Mouse (Mus musculus) MEL (cell line): Measurements from ENCODE around the gene Tfe3. TPM values are rescaled to one million over a fixed set of nuclear protein-coding genes. Genes with fewer than 3 reads are reported as not detected.

Experiments used
- DNase-seq: peaks from one replicate; pipeline ENCODE4 v3.0.0; 2011; ENCODE audit warnings: low read depth, low spot score
- H3K27ac ChIP-seq: 2 replicates; pipeline ENCODE4 v1.5.1; 2012; ENCODE audit warnings: low read depth, mild to moderate bottlenecking, control low read depth, low read length, moderate library complexity; ENCODE audit not compliant: control insufficient read depth
- H3K27me3 ChIP-seq, 2 experiments: fragments of 150-350 bp in 1 of 2; sonication (generic) in 1 of 2; 2 replicates each; pipeline ENCODE4 v1.6.1; 2012; ENCODE audit warnings: low read length in 2 of 2, mild to moderate bottlenecking in 2 of 2, improper control_type of control experiment in 1 of 2, moderate library complexity in 1 of 2; ENCODE audit not compliant: insufficient read depth in 2 of 2, control insufficient read depth in 1 of 2
- H3K36me3 ChIP-seq, 2 experiments: 2 replicates each; pipeline ENCODE4 v1.6.1; 2012 to 2014; ENCODE audit warnings: low read length in 2 of 2, improper control_type of control experiment in 1 of 2, inconsistent platforms in 1 of 2, mild to moderate bottlenecking in 1 of 2; ENCODE audit not compliant: insufficient read depth in 2 of 2, control insufficient read depth in 1 of 2
- H3K4me1 ChIP-seq, 2 experiments: fragments of 150-350 bp in 1 of 2; sonication (generic) in 1 of 2; 2 replicates each; pipeline ENCODE4 v1.6.1; 2012; ENCODE audit warnings: low read length in 2 of 2, improper control_type of control experiment in 1 of 2, mild to moderate bottlenecking in 1 of 2; ENCODE audit not compliant: insufficient read depth in 2 of 2, control insufficient read depth in 1 of 2
- H3K4me3 ChIP-seq, 2 experiments: fragments of 150-350 bp in 1 of 2; sonication (generic) in 1 of 2; 2 replicates each; pipeline ENCODE4 v1.5.1; 2012; ENCODE audit warnings: low read depth in 2 of 2, low read length in 2 of 2, mild to moderate bottlenecking in 2 of 2, moderate library complexity in 2 of 2, control low read depth in 1 of 2, improper control_type of control experiment in 1 of 2; ENCODE audit not compliant: control insufficient read depth in 1 of 2, insufficient read depth in 1 of 2
- H3K79me2 ChIP-seq: 2 replicates; pipeline ENCODE4 v1.6.1; 2012; ENCODE audit warnings: mild to moderate bottlenecking, low read length, moderate library complexity; ENCODE audit not compliant: control insufficient read depth, poor library complexity, insufficient read depth
- H3K9ac ChIP-seq: 2 replicates; pipeline ENCODE4 v1.6.1; 2012; ENCODE audit warnings: low read depth, mild to moderate bottlenecking, control low read depth, low read length, moderate library complexity; ENCODE audit not compliant: control insufficient read depth, poor library complexity, severe bottlenecking
- H3K9me3 ChIP-seq: fragments of 150-350 bp; sonication (generic); replicated peaks from 2 replicates; pipeline ENCODE4 v1.6.1; 2012; ENCODE audit warnings: mild to moderate bottlenecking, low read length, improper control_type of control experiment, moderate library complexity; ENCODE audit not compliant: insufficient read depth
- CHD2 ChIP-seq: IDR thresholded peaks from 2 replicates; pipeline ENCODE4 v1.6.1; 2011; ENCODE audit warnings: low read length, improper control_type of control experiment
- CTCF ChIP-seq, 3 experiments: IDR thresholded peaks in 2 of 3; conservative IDR thresholded peaks in 1 of 3; 2 replicates each; pipeline ENCODE4 v1.5.1; 2011 to 2012; ENCODE audit warnings: low read length in 3 of 3, low read depth in 2 of 3, mild to moderate bottlenecking in 2 of 3, improper control_type of control experiment in 1 of 3, inconsistent platforms in 1 of 3, mixed read lengths in 1 of 3, moderate library complexity in 1 of 3; ENCODE audit not compliant: control insufficient read depth in 1 of 3, insufficient read depth in 1 of 3, poor library complexity in 1 of 3, severe bottlenecking in 1 of 3
- ELF1 ChIP-seq: IDR thresholded peaks from 2 replicates; pipeline ENCODE4 v1.6.1; 2014; ENCODE audit warnings: low read depth, mild to moderate bottlenecking, inconsistent platforms, low read length, improper control_type of control experiment, moderate library complexity
- EP300 ChIP-seq, 2 experiments: IDR thresholded peaks; 2 replicates each; pipeline ENCODE4 v1.6.1; 2011; ENCODE audit warnings: improper control_type of control experiment in 2 of 2, low read length in 2 of 2, low read depth in 1 of 2, mild to moderate bottlenecking in 1 of 2
- GABPA ChIP-seq: IDR thresholded peaks from 2 replicates; pipeline ENCODE4 v1.6.1; 2012; ENCODE audit warnings: low read depth, mild to moderate bottlenecking, inconsistent platforms, low read length, improper control_type of control experiment, moderate library complexity
- JUND ChIP-seq: IDR thresholded peaks from 2 replicates; pipeline ENCODE4 v1.6.1; 2011; ENCODE audit warnings: low read depth, mild to moderate bottlenecking, improper control_type of control experiment, low read length
- KAT2A ChIP-seq: conservative IDR thresholded peaks from 2 replicates; pipeline ENCODE4 v1.6.1; 2012; ENCODE audit warnings: low read depth, low read length, improper control_type of control experiment, inconsistent platforms
- MYB ChIP-seq: IDR thresholded peaks from 2 replicates; pipeline ENCODE4 v1.6.1; 2011; ENCODE audit warnings: mild to moderate bottlenecking, low read depth, low read length, improper control_type of control experiment
- MYC ChIP-seq: IDR thresholded peaks from 2 replicates; pipeline ENCODE4 v1.6.1; 2011; ENCODE audit warnings: low read depth, mild to moderate bottlenecking, low read length, improper control_type of control experiment, moderate library complexity
- NELFE ChIP-seq: IDR thresholded peaks from 2 replicates; pipeline ENCODE4 v1.6.1; 2011; ENCODE audit warnings: low read depth, low read length, improper control_type of control experiment
- NRF1 ChIP-seq: IDR thresholded peaks from 2 replicates; pipeline ENCODE4 v1.6.1; 2014; ENCODE audit warnings: low read depth, mild to moderate bottlenecking, inconsistent platforms, low read length, improper control_type of control experiment, moderate library complexity; ENCODE audit not compliant: poor library complexity, insufficient read depth, severe bottlenecking
- POLR2A ChIP-seq, 2 experiments: IDR thresholded peaks; 2 replicates each; pipeline ENCODE4 v1.6.1; 2011 to 2012; ENCODE audit warnings: low read length in 2 of 2, mild to moderate bottlenecking in 2 of 2, control low read depth in 1 of 2, improper control_type of control experiment in 1 of 2, low read depth in 1 of 2, moderate library complexity in 1 of 2; ENCODE audit not compliant: control insufficient read depth in 1 of 2, insufficient read depth in 1 of 2, poor library complexity in 1 of 2
- RAD21 ChIP-seq: IDR thresholded peaks from 2 replicates; pipeline ENCODE4 v1.6.1; 2011; ENCODE audit warnings: mild to moderate bottlenecking, low read depth, low read length, improper control_type of control experiment
- RCOR1 ChIP-seq: IDR thresholded peaks from 2 replicates; pipeline ENCODE4 v1.6.1; 2012; ENCODE audit warnings: low read depth, mild to moderate bottlenecking, inconsistent platforms, low read length, improper control_type of control experiment
- SMC3 ChIP-seq: IDR thresholded peaks from 2 replicates; pipeline ENCODE4 v1.6.1; 2011; ENCODE audit warnings: low read depth, low read length, improper control_type of control experiment
- TAL1 ChIP-seq: IDR thresholded peaks from 2 replicates; pipeline ENCODE4 v1.6.1; 2012; ENCODE audit warnings: mild to moderate bottlenecking, inconsistent platforms, low read length, moderate library complexity, mixed read lengths
- TBP ChIP-seq: IDR thresholded peaks from 2 replicates; pipeline ENCODE4 v1.8.0; 2011; ENCODE audit warnings: low read depth, low read length, improper control_type of control experiment
- TCF12 ChIP-seq: IDR thresholded peaks from 2 replicates; pipeline ENCODE4 v1.6.1; 2014; ENCODE audit warnings: low read depth, mild to moderate bottlenecking, inconsistent platforms, low read length, improper control_type of control experiment, moderate library complexity
- UBTF ChIP-seq: IDR thresholded peaks from 2 replicates; pipeline ENCODE4 v1.6.1; 2012; ENCODE audit warnings: low read depth, mild to moderate bottlenecking, inconsistent platforms, low read length, improper control_type of control experiment, moderate library complexity, borderline replicate concordance; ENCODE audit not compliant: insufficient read depth
- USF1 ChIP-seq: IDR thresholded peaks from 2 replicates; pipeline ENCODE4 v1.6.1; 2014; ENCODE audit warnings: low read depth, mild to moderate bottlenecking, inconsistent platforms, low read length, improper control_type of control experiment, moderate library complexity
- ZC3H11A ChIP-seq: IDR thresholded peaks from 2 replicates; pipeline ENCODE4 v1.6.1; 2012; ENCODE audit warnings: low read depth, mild to moderate bottlenecking, inconsistent platforms, low read length, improper control_type of control experiment
- ZMIZ1 ChIP-seq: IDR thresholded peaks from 2 replicates; pipeline ENCODE4 v1.6.1; 2012; ENCODE audit warnings: low read depth, mild to moderate bottlenecking, inconsistent platforms, low read length, improper control_type of control experiment, moderate library complexity
- polyA plus RNA-seq, 2 experiments: library from polyadenylated mRNA; stranded (reverse) in 1 of 2; unstranded in 1 of 2; fragments of >175 nt in 1 of 2; fragments of >200 nt in 1 of 2; gene quantifications; 2 replicates each; pipeline versions ENCODE4 v1.2.1 to v1.2.4; 2012; ENCODE audit warnings: low replicate concordance in 2 of 2, low read depth in 1 of 2; ENCODE audit not compliant: insufficient read length in 2 of 2, insufficient read depth in 1 of 2, missing spikeins in 1 of 2
- total RNA-seq: library from RNA; depleted of rRNA; stranded (reverse); fragments of 300-350 nt; gene quantifications from 2 replicates; pipeline ENCODE4 v1.2.3, GENCODE M21; 2012

The Tfe3 gene
- total and polyA plus RNA-seq, 3 experiments, result 20.6 to 64.7 TPM; not detected in 1

- TF ChIP-seq EP300 (IDR thresholded peaks at IDR 0.05; ENCODE audit: low read depth in 1 of 2, low read length in 2 of 2) (peak; percentile 80 to 81), ZMIZ1 (no peak), MYB (peak; percentile 41; the same call in 1 of the 2 replicates)
These were observed 7.1 kb downstream of the Tfe3 start (continued) for GRCm38 (mm10) chrX:7769302-7770017.

DNA sequence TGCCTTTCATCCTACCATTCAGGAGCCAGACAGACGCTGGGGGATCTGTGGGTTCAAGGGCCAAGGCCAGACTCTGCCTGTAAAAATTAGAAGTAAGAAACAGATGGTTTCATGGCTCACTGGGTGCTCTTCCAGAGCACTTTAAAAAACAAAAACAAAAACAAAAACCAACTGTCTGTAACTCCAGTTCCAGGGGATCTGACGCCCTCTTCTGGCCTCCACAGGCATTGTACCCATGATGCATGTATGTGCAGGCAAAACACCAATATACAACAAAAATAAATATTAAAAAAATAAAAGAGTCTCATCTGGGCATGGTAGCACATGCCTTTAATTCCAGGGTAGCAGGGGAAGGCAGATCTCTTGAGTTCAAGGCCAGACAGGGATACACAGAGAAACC, 10.4 kb downstream of the Tfe3 start:
- no peaks in the 10 kb centered on the region for H3K9me3 ChIP-seq
- no peak for DNase-seq
- no peaks in the 10 kb centered on the region for H3K27me3 ChIP-seq
- H3K9ac ChIP-seq, result no peak overlapping the region
- no peaks in the 10 kb centered on the region; the same call in 1 of the 2 replicates for H3K79me2 ChIP-seq
- no peak overlapping the region for H3K27ac ChIP-seq
- TF ChIP-seq CHD2 (no peak), RAD21 (peak; percentile 38), TBP (no peak), MYC (no peak), GABPA (no peak), CTCF (IDR thresholded peaks at IDR 0.05 in 2 of 3, conservative IDR thresholded peaks at IDR 0.05 in 1 of 3; ENCODE audit: control insufficient read depth in 1 of 3, insufficient read depth in 1 of 3, low read depth in 2 of 3, low read length in 3 of 3, poor library complexity in 1 of 3, severe bottlenecking in 1 of 3) (peak; percentile 61 to 66 (median 64)), USF1 (no peak), JUND (no peak), TAL1 (no peak), ZC3H11A (0 out of 2 replicates have a peak, but pooled peaks have one; percentile 30), NELFE (no peak), KAT2A (no peak), UBTF (no peak), ELF1 (no peak), RCOR1 (no peak), TCF12 (no peak), NRF1 (no peak), POLR2A (IDR thresholded peaks at IDR 0.05; ENCODE audit: control insufficient read depth in 1 of 2, insufficient read depth in 1 of 2, low read depth in 1 of 2, low read length in 2 of 2, poor library complexity in 1 of 2) (no peak), SMC3 (peak; percentile 55), ZMIZ1 (no peak)
- H3K36me3 ChIP-seq, result peaks cover 15 to 50% of the 10 kb centered on the region in 2 experiments
- no peak overlapping the region for H3K4me3 ChIP-seq
- H3K4me1 ChIP-seq, result peaks cover 35 to 39% of the 10 kb centered on the region in 2 experiments
